Mouse (Mus musculus): ENCODE measurements at regions not wholly inside any gene's neighbourhood (a gene's known extent, or its start where the extent isn't known, plus 50 kb on each side); places are given as distances from the start of the nearest gene placed in this dataset.

GRCm38 (mm10) chr8:34325841-34326613, 214.5 kb upstream of the Gm10131 start:
- Histone ChIP-seq H3ac (ENCODE audit: control insufficient read depth, insufficient read length) (no peak overlapping the region), H3K4me3 (no peak overlapping the region), H3K79me2 (ENCODE audit: control insufficient read depth, insufficient read depth) (no peaks in the 10 kb centered on the region), H3K36me3 (ENCODE audit: control insufficient read depth, insufficient read depth) (no peaks in the 10 kb centered on the region), H3K4me2 (ENCODE audit: low read depth) (no peak overlapping the region), H3K27me3 (ENCODE audit: control insufficient read depth, insufficient read depth, insufficient read length) (no peaks in the 10 kb centered on the region)
- TF ChIP-seq MYOG (IDR thresholded peaks at IDR 0.05; ENCODE audit: control insufficient read depth in 1 of 3, insufficient read depth in 1 of 3, insufficient read length in 2 of 3, low read depth in 2 of 3): no peak
- no peak for TF ChIP-seq POLR2AphosphoS2 (IDR thresholded peaks at IDR 0.05; ENCODE audit: insufficient read length, low read depth)

GRCm38 (mm10) chr8:34320158-34320587, 208.6 kb upstream of the Gm10131 start:
- Histone ChIP-seq H3K79me2 (ENCODE audit: control insufficient read depth, insufficient read depth) (no peaks in the 10 kb centered on the region), H3K27me3 (ENCODE audit: control insufficient read depth, insufficient read depth, insufficient read length) (no peaks in the 10 kb centered on the region), H3K36me3 (ENCODE audit: control insufficient read depth, insufficient read depth) (no peaks in the 10 kb centered on the region), H3K4me3 (no peak overlapping the region), H3K4me2 (ENCODE audit: low read depth) (no peak overlapping the region), H3ac (ENCODE audit: control insufficient read depth, insufficient read length) (no peak overlapping the region)
- no peak for TF ChIP-seq POLR2A (IDR thresholded peaks at IDR 0.05; ENCODE audit: insufficient read length, low read depth)
- no peak for TF ChIP-seq POLR2AphosphoS2 (IDR thresholded peaks at IDR 0.05; ENCODE audit: insufficient read length, low read depth)
- no peak for TF ChIP-seq REST (IDR thresholded peaks at IDR 0.05; ENCODE audit: insufficient read depth, insufficient read length)
- TF ChIP-seq E2F4 (IDR thresholded peaks at IDR 0.05; ENCODE audit: insufficient read depth): no peak
- TF ChIP-seq SRF (IDR thresholded peaks at IDR 0.05; ENCODE audit: control insufficient read depth, insufficient read length, low read depth): no peak
- no peak for TF ChIP-seq MYOG (IDR thresholded peaks at IDR 0.05; ENCODE audit: control insufficient read depth in 1 of 3, insufficient read depth in 1 of 3, insufficient read length in 2 of 3, low read depth in 2 of 3)
- no peak for TF ChIP-seq MYOD1 (IDR thresholded peaks at IDR 0.05; ENCODE audit: control insufficient read depth in 1 of 3, insufficient read length in 2 of 3, low read depth in 2 of 3)
- TF ChIP-seq MAX (IDR thresholded peaks at IDR 0.05; ENCODE audit: low read depth): no peak
- TF ChIP-seq TCF12 (IDR thresholded peaks at IDR 0.05; ENCODE audit: insufficient read depth, poor library complexity, severe bottlenecking): no peak
- no peak for TF ChIP-seq TCF3 (IDR thresholded peaks at IDR 0.05; ENCODE audit: insufficient read length, low read depth)
- no peak for TF ChIP-seq USF1 (IDR thresholded peaks at IDR 0.05; ENCODE audit: low read depth)
- no peak for TF ChIP-seq CEBPB (IDR thresholded peaks at IDR 0.05; ENCODE audit: insufficient read depth, poor library complexity, severe bottlenecking)

GRCm38 (mm10) chr8:34319719-34320118, 208.2 kb upstream of the Gm10131 start:
- H3K4me3 ChIP-seq: no peak overlapping the region
- no peaks in the 10 kb centered on the region for H3K27me3 ChIP-seq (ENCODE audit: control insufficient read depth, insufficient read depth, insufficient read length)
- no peak for TF ChIP-seq TCF12 (IDR thresholded peaks at IDR 0.05; ENCODE audit: insufficient read depth, poor library complexity, severe bottlenecking)
- TF ChIP-seq CEBPB (IDR thresholded peaks at IDR 0.05; ENCODE audit: insufficient read depth, poor library complexity, severe bottlenecking): no peak
- TF ChIP-seq MAX (IDR thresholded peaks at IDR 0.05; ENCODE audit: low read depth): no peak
- TF ChIP-seq TCF3 (IDR thresholded peaks at IDR 0.05; ENCODE audit: insufficient read length, low read depth): no peak
- no peak for TF ChIP-seq MYOD1 (IDR thresholded peaks at IDR 0.05; ENCODE audit: control insufficient read depth in 1 of 3, insufficient read length in 2 of 3, low read depth in 2 of 3)
- TF ChIP-seq USF1 (IDR thresholded peaks at IDR 0.05; ENCODE audit: low read depth): no peak
- no peak for TF ChIP-seq MYOG (IDR thresholded peaks at IDR 0.05; ENCODE audit: control insufficient read depth in 1 of 3, insufficient read depth in 1 of 3, insufficient read length in 2 of 3, low read depth in 2 of 3)
- TF ChIP-seq E2F4 (IDR thresholded peaks at IDR 0.05; ENCODE audit: insufficient read depth): no peak
- no peak for TF ChIP-seq SRF (IDR thresholded peaks at IDR 0.05; ENCODE audit: control insufficient read depth, insufficient read length, low read depth)
- TF ChIP-seq REST (IDR thresholded peaks at IDR 0.05; ENCODE audit: insufficient read depth, insufficient read length): no peak
- H3K36me3 ChIP-seq (ENCODE audit: control insufficient read depth, insufficient read depth): no peaks in the 10 kb centered on the region
- H3K4me2 ChIP-seq (ENCODE audit: low read depth): no peak overlapping the region
- no peaks in the 10 kb centered on the region for H3K79me2 ChIP-seq (ENCODE audit: control insufficient read depth, insufficient read depth)
- H3ac ChIP-seq (ENCODE audit: control insufficient read depth, insufficient read length): no peak overlapping the region

- no peaks in the 10 kb centered on the region for H3K27me3 ChIP-seq (ENCODE audit: control insufficient read depth, insufficient read depth, insufficient read length)
- no peak overlapping the region for H3K4me3 ChIP-seq
- H3K79me2 ChIP-seq (ENCODE audit: control insufficient read depth, insufficient read depth): no peaks in the 10 kb centered on the region
- no peaks in the 10 kb centered on the region for H3K36me3 ChIP-seq (ENCODE audit: control insufficient read depth, insufficient read depth)
- no peak overlapping the region for H3ac ChIP-seq (ENCODE audit: control insufficient read depth, insufficient read length)
- no peak overlapping the region for H3K4me2 ChIP-seq (ENCODE audit: low read depth)
- no peak for TF ChIP-seq MAX (IDR thresholded peaks at IDR 0.05; ENCODE audit: low read depth)
- no peak for TF ChIP-seq REST (IDR thresholded peaks at IDR 0.05; ENCODE audit: insufficient read depth, insufficient read length)
- no peak for TF ChIP-seq CEBPB (IDR thresholded peaks at IDR 0.05; ENCODE audit: insufficient read depth, poor library complexity, severe bottlenecking)
- TF ChIP-seq USF1 (IDR thresholded peaks at IDR 0.05; ENCODE audit: low read depth): no peak
- no peak for TF ChIP-seq MYOG (IDR thresholded peaks at IDR 0.05; ENCODE audit: control insufficient read depth in 1 of 3, insufficient read depth in 1 of 3, insufficient read length in 2 of 3, low read depth in 2 of 3)
- no peak for TF ChIP-seq POLR2A (IDR thresholded peaks at IDR 0.05; ENCODE audit: insufficient read length, low read depth)
- no peak for TF ChIP-seq MYOD1 (IDR thresholded peaks at IDR 0.05; ENCODE audit: control insufficient read depth in 1 of 3, insufficient read length in 2 of 3, low read depth in 2 of 3)
- no peak for TF ChIP-seq E2F4 (IDR thresholded peaks at IDR 0.05; ENCODE audit: insufficient read depth)
- no peak for TF ChIP-seq TCF12 (IDR thresholded peaks at IDR 0.05; ENCODE audit: insufficient read depth, poor library complexity, severe bottlenecking)
- TF ChIP-seq TCF3 (IDR thresholded peaks at IDR 0.05; ENCODE audit: insufficient read length, low read depth): no peak
These were observed 203.7 kb upstream of the Gm10131 start for GRCm38 (mm10) chr8:34315233-34315632.
